Mouse (Mus musculus) lung, postnatal 0 days (tissue): ENCODE data around the gene Clcn2.

ENCODE experiments used
- CTCF ChIP-seq: IDR thresholded peaks from 2 replicates; pipeline ENCODE4 v1.5.1; 2016; ENCODE audit warnings: antibody characterized with exemption, mild to moderate bottlenecking
- EP300 ChIP-seq: IDR thresholded peaks from 2 replicates; pipeline ENCODE4 v1.6.1; 2016; ENCODE audit warnings: antibody characterized with exemption, mild to moderate bottlenecking, control low read depth

DNA sequence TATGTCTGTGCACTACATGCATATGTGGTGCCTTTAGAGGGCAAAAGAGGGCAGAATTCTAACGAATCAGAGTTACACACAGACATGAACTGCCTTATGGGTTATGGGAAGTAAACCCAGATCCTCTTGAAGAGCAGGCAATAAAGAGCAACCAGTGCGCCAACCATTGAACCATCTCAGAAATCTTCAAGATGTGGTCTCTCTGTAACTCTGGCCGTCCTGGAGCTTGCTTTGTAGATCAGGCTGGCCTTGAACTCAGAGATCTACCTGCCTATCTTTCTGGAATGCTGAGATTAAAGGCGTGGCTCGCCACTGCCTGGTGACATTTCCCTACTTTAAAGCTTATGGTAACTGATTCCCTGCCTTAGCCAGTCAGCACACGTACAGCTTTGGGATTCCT is 45.7 kb downstream of the Clcn2 start:
- no peak for TF ChIP-seq EP300
- TF ChIP-seq CTCF: no peak
